Comparison of ENCODE assay signal across 11 mouse cellular contexts in the genomic region with DNA sequence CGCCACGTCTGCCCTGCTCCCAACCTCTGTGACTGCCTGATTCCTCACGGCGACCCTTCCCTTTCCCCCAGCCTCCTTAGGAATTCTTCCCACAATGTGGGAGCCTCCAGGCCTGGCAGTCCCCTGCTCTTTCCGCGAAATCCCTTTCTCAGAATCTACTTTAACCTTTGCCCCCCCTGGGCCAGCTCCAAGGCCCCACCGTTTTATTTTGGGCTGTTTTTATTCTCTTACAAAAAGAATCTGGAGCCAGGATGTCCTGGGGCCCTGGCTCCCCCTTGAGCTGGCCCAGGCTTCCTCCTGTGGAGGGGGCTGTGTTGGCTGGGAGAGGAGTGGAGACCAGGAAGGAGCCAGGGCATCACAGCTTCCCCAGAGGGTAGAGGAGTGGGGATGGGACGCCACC.
DNase-seq lines count a peak whose midpoint lies in the region; ATAC-seq and TF ChIP-seq lines count a peak whose summit lies in the region.
"Had no signal": no experiment of that assay in that cellular context is flagged by ENCODE, and none has a peak within 500 bp of the region (broad histone marks: within the 10 kb centered on the region; RNA-seq: fewer than 3 reads in every experiment).

No protein-coding gene starts in this region.

- H3K4me1 ChIP-seq in hindbrain, postnatal 0 days (ENCODE audit: insufficient read depth, low read length) = peaks cover 3% of the 10 kb centered on the region; the same call in 1 of the 2 replicates
- H3K4me1 ChIP-seq in hindbrain, embryonic 12.5 days = no peaks in the 10 kb centered on the region
- H3K4me1 ChIP-seq: liver, embryonic 13.5 days had no signal

- no peak overlapping the region for H3K4me2 ChIP-seq in hindbrain, postnatal 0 days (ENCODE audit: low read depth, low read length)
- H3K4me2 ChIP-seq in hindbrain, embryonic 12.5 days (replicated peaks) = no peak overlapping the region
- H3K4me2 ChIP-seq: liver, embryonic 13.5 days had no signal

- no peak overlapping the region for H3K27ac ChIP-seq in hindbrain, postnatal 0 days
- no peak overlapping the region for H3K27ac ChIP-seq in hindbrain, embryonic 12.5 days
- H3K27ac ChIP-seq: liver, embryonic 13.5 days had no signal

- H3K9ac ChIP-seq in hindbrain, postnatal 0 days (replicated peaks; ENCODE audit: low read length) = no peak overlapping the region
- H3K9ac ChIP-seq in hindbrain, embryonic 12.5 days = no peak overlapping the region
- H3K9ac ChIP-seq: liver, embryonic 13.5 days had no signal

- H3K4me3 ChIP-seq in hindbrain, postnatal 0 days (ENCODE audit: low read length) = no peak overlapping the region
- no peak overlapping the region for H3K4me3 ChIP-seq in hindbrain, embryonic 12.5 days
- H3K4me3 ChIP-seq: liver, embryonic 13.5 days had no signal

- peak; percentile 73 for DNase-seq in adrenal gland, adult 2 months
- no peak for DNase-seq in adrenal gland, adult 8-10 months
- DNase-seq in hindbrain, postnatal 0 days (ENCODE audit: low spot score) = no peak
- peak; percentile 46 for DNase-seq in right cerebral cortex, postnatal 4 days
- no peak for DNase-seq in right cerebral cortex, postnatal 14 days
- DNase-seq in frontal cortex, postnatal 25 days (ENCODE audit: low spot score in 2 of 2) = no peak
- no peak for DNase-seq in thymus, adult 18-20 months
- DNase-seq: cerebellum, postnatal 25 days; liver, embryonic 13.5 days had no signal

- WGBS in hindbrain, postnatal 0 days = 34% methylated on average over 8 of the region's 8 CpGs
- WGBS in hindbrain, embryonic 12.5 days = 66% methylated on average over 8 of the region's 8 CpGs

- no peaks in the 10 kb centered on the region for H3K27me3 ChIP-seq in hindbrain, postnatal 0 days (ENCODE audit: insufficient read depth, low read length)
- no peaks in the 10 kb centered on the region for H3K27me3 ChIP-seq in hindbrain, embryonic 12.5 days
- H3K27me3 ChIP-seq: liver, embryonic 13.5 days had no signal

- no peaks in the 10 kb centered on the region for H3K9me3 ChIP-seq in hindbrain, postnatal 0 days (ENCODE audit: low read length)
- H3K9me3 ChIP-seq in hindbrain, embryonic 12.5 days (replicated peaks) = peaks cover 3% of the 10 kb centered on the region; the same call in 1 of the 2 replicates
- H3K9me3 ChIP-seq: liver, embryonic 13.5 days had no signal

- TF ChIP-seq CTCF in hindbrain, postnatal 0 days (IDR thresholded peaks at IDR 0.05; ENCODE audit: low read depth) = no peak

- H3K36me3 ChIP-seq in hindbrain, postnatal 0 days (ENCODE audit: insufficient read depth, low read length) = peaks cover 35% of the 10 kb centered on the region
- peaks cover 75% of the 10 kb centered on the region for H3K36me3 ChIP-seq in hindbrain, embryonic 12.5 days

- 0 out of 2 replicates have a peak, but pooled peaks have one; percentile 15 for ATAC-seq in hindbrain, postnatal 0 days
- ATAC-seq in hindbrain, embryonic 12.5 days (ENCODE audit: low FRiP score) = no peak
- ATAC-seq: midbrain, embryonic 16.5 days had no signal

Comparison
In these comparisons a context has a peak if more than half of its experiments do, and no peak if none do; other contexts are left out.
1. DNase-seq: peak in adrenal gland, adult 2 months (single experiment) and right cerebral cortex, postnatal 4 days (single experiment); none in adrenal gland, adult 8-10 months (single experiment), hindbrain, postnatal 0 days (single experiment), right cerebral cortex, postnatal 14 days (single experiment), frontal cortex, postnatal 25 days (0 of 2) and thymus, adult 18-20 months (0 of 2).